Mouse (Mus musculus) 416B (cell line): ENCODE measurements at regions not wholly inside any gene's neighbourhood (a gene's known extent, or its start where the extent isn't known, plus 50 kb on each side); places are given as distances from the start of the nearest gene placed in this dataset.
A peak's percentile ranks its signal among the peaks of the same experiment; 100 is the strongest.

Experiments
- DNase-seq: peaks from one replicate; pipeline ENCODE4 v3.0.0; 2011; ENCODE audit warnings: low read depth

GRCm38 (mm10) chr5:91751168-91751567, 211.7 kb downstream of the Rchy1 start:
- DNase-seq: no peak

- DNase-seq: no peak
Measured at GRCm38 (mm10) chr5:91746077-91746476, 216.8 kb downstream of the Rchy1 start.

GRCm38 (mm10) chr5:91744389-91744788, 218.5 kb downstream of the Rchy1 start:
- DNase-seq: no peak

GRCm38 (mm10) chr5:91740159-91740537, 222.7 kb downstream of the Rchy1 start:
- DNase-seq: no peak

GRCm38 (mm10) chr5:91739433-91740158, 222.2 kb downstream of the Parm1 start:
- DNase-seq: no peak

- DNase-seq: no peak
Measured at GRCm38 (mm10) chr5:91732002-91732401, 214.6 kb downstream of the Parm1 start.

GRCm38 (mm10) chr5:91731155-91731554, 213.7 kb downstream of the Parm1 start:
- DNase-seq: no peak

- DNase-seq: no peak
Measured at GRCm38 (mm10) chr5:91729868-91730267, 212.5 kb downstream of the Parm1 start.

GRCm38 (mm10) chr5:91729415-91729814, 212.0 kb downstream of the Parm1 start:
- DNase-seq: no peak

- DNase-seq: no peak
Measured at GRCm38 (mm10) chr5:91727448-91727847, 210.0 kb downstream of the Parm1 start.

GRCm38 (mm10) chr5:91726118-91726500, 208.7 kb downstream of the Parm1 start:
- DNase-seq: no peak

GRCm38 (mm10) chr5:91725380-91726117, 208.1 kb downstream of the Parm1 start:
- DNase-seq: peak; percentile 4

- DNase-seq: no peak
Measured at GRCm38 (mm10) chr5:91724881-91725280, 207.5 kb downstream of the Parm1 start.

GRCm38 (mm10) chr5:91723416-91723815, 206.0 kb downstream of the Parm1 start:
- no peak for DNase-seq

- no peak for DNase-seq
Measured at GRCm38 (mm10) chr5:91722982-91723381, 205.6 kb downstream of the Parm1 start.

- no peak for DNase-seq
Measured at GRCm38 (mm10) chr5:91722403-91722802, 205.0 kb downstream of the Parm1 start.

GRCm38 (mm10) chr5:91721231-91722096, 204.0 kb downstream of the Parm1 start:
- no peak for DNase-seq

GRCm38 (mm10) chr5:91713020-91713419, 195.6 kb downstream of the Parm1 start:
- DNase-seq: no peak

GRCm38 (mm10) chr5:91709494-91710286, 192.3 kb downstream of the Parm1 start:
- no peak for DNase-seq

- DNase-seq: no peak
Measured at GRCm38 (mm10) chr5:91708149-91708548, 190.7 kb downstream of the Parm1 start.

- no peak for DNase-seq
Measured at GRCm38 (mm10) chr5:91697075-91697474, 179.7 kb downstream of the Parm1 start.

GRCm38 (mm10) chr5:91696532-91696931, 179.1 kb downstream of the Parm1 start:
- DNase-seq: no peak
